Mouse (Mus musculus) common myeloid progenitor, adult 5-6 weeks (primary cell): Measurements from ENCODE around the gene Plbd1. TPM values are rescaled to one million over a fixed set of nuclear protein-coding genes. Genes with fewer than 3 reads are reported as not detected.

Experiments used
- ATAC-seq: replicated peaks from 2 replicates; pipeline ENCODE4 v1.8.0; 2016; ENCODE audit warnings: low read depth, mild to moderate bottlenecking, moderate TSS enrichment, inconsistent platforms; ENCODE audit not compliant: poor library complexity, severe bottlenecking
- total RNA-seq: library from RNA; stranded (forward); fragments of 200-1000, 187-1606 nt; gene quantifications from 2 replicates; pipeline ENCODE4 v1.2.3, GENCODE M21; 2017

The Plbd1 gene
- total RNA-seq, 1 experiment from 2014 or later = 5.8 TPM

DNA sequence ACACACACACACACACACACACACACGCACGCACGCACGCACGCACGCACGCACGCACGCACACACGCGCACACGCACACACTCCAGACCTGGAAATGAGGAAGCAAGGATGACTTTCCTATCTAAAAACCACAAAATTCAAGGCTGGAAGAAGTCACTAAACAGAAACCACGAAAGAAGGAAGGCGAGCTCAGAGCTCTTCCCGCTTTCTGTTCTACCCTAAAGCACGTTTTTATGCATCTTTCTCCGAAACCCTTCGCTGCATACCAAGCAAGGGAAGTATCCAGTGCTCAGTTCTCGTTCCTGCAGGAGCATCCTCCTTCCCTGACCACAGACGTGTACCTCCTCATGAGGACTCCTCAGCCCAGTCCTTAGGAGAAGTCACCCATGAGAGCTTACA lies 7.3 kb downstream of the Plbd1 start:
- ATAC-seq = peak; percentile 46

GRCm38 (mm10) chr6:136653331-136653730 lies 8.4 kb downstream of the Plbd1 start:
- peak; percentile 40 for ATAC-seq

DNA sequence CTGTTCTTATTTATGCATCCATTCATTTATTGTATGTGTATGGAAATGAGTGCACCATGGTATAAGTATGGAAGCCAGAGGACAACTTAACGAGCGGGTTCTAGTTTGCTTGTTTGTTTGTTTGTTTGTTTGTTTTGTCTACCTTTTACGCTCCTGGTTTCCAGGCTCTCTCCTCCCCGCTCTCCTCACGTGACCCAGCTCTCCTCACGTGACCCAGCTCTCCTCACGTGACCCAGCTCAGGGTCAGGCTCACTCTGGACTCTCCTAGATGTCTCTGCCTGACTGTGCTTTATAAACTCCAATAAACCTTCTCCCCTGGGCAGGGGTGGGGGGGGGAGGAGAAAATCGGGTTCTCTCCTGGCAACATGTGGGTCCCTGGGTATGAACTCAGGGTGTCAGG lies 11.1 kb downstream of the Plbd1 start:
- ATAC-seq = no peak

- no peak for ATAC-seq
These were observed 14.3 kb downstream of the Plbd1 start for GRCm38 (mm10) chr6:136647455-136647861.

DNA sequence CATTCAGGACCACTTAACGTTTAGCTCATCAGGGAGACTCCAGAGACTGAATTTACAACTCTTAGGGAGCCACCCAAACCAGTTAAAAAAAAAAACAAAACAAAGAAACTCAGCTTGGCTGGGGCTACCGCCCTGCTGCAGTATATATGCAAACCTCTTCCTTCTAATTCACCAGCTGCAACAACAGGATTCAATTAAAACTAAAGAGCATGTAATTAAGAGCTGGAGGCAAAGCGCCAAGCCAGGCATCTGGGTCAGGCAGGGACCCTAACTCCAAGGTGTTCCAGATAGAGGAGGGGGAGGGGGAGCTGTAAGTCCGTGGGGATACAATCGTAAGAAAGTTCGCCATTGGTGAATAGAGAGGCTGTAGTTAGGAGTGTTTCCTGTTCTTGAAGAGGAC lies 15.5 kb downstream of the Plbd1 start:
- no peak for ATAC-seq

- peak; percentile 66 for ATAC-seq
These were observed 16.0 kb downstream of the Plbd1 start for GRCm38 (mm10) chr6:136645754-136646153.

- no peak for ATAC-seq
These were observed 17.6 kb downstream of the Plbd1 start for GRCm38 (mm10) chr6:136644171-136644570.

GRCm38 (mm10) chr6:136634982-136635381 lies 26.7 kb downstream of the Plbd1 start:
- 0 out of 2 replicates have a peak, but pooled peaks have one; percentile 29 for ATAC-seq

GRCm38 (mm10) chr6:136633719-136634118 lies 28.0 kb downstream of the Plbd1 start:
- no peak for ATAC-seq

DNA sequence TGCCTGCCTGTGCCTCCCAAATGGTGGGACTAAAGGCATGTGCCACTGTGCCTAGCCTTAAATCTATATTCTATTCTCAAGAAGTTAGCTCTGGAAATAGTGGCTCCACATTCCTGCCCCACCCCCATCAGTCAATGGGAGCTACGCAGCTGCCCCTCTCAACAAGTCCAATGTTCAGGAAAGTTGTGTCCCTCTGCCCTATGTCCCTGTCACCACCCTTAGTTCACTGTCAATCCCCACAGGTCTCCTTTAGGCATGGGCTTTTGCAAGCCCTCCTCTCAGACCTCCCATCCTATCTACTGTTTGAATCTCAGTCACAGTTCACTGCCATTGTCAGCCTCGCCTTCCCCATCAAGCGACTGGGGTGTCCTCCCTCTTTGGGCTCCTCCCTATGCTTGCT lies 28.6 kb downstream of the Plbd1 start:
- ATAC-seq = no peak

DNA sequence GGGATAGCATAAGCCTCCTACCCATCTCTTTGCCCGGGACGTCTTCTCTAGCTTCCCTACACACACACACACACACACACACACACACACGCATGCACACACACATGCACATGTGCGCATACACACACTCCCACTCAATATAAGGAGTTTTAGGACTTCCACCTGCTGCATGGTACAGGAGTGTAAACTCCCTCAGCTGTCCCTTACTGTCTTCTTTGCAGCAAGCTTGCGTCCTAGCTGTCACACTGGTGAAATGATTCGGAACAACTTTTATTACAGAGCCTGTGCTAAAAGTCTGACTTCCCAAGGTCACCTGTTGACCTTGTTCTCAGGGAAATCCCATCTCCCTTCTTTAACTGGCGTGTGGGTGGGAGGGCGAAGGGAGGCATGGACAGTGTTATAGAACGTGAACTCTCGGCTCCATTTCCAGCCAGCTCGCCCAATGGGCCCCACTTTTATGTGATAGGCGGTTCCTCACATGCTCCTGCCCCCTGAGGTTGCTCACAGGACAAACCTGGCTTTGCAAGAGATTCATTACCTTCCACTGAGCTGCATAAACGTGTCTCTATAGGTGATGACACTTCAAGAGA lies 29.7 kb downstream of the Plbd1 start:
- ATAC-seq = no peak

DNA sequence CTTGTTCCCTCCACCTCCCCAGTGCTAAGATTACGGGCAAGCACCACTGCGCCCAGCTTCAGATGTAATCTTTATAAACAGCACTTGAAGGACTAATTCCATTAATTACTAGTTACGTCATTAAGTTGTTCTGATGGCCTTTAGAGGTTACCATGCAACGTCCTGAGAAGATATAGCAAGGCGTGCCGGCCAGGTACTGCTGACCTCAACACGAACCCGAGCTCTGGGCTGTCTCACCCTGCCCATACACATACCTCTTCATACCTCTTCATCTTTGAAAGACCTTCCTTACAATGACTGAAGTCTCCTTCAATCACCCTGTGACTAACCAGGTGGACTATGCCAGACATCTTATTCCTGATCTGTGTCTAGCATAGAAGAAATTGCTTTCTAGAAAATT lies 30.2 kb downstream of the Plbd1 start:
- no peak for ATAC-seq

- no peak for ATAC-seq
These were observed 32.1 kb downstream of the Plbd1 start for GRCm38 (mm10) chr6:136629639-136630038.

DNA sequence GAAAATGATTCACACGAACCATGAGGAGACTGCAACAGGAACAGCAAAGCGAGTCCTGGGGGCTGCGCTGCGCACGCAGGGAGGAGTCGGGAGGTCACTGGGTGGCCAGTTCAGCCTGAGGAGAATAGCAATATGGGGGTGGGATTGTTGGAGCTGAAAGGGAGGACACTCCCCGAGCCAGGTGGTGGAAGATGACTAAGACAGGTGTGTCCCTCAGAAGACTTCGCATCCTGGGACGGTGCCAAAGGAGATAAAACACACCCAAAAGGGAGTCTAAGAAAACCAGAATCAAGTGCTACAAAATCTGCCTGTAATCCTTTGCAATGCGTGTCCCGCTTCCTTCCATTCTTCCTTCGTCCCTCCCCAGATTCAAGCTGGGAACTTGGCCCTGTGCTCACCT lies 36.3 kb downstream of the Plbd1 start:
- no peak for ATAC-seq

DNA sequence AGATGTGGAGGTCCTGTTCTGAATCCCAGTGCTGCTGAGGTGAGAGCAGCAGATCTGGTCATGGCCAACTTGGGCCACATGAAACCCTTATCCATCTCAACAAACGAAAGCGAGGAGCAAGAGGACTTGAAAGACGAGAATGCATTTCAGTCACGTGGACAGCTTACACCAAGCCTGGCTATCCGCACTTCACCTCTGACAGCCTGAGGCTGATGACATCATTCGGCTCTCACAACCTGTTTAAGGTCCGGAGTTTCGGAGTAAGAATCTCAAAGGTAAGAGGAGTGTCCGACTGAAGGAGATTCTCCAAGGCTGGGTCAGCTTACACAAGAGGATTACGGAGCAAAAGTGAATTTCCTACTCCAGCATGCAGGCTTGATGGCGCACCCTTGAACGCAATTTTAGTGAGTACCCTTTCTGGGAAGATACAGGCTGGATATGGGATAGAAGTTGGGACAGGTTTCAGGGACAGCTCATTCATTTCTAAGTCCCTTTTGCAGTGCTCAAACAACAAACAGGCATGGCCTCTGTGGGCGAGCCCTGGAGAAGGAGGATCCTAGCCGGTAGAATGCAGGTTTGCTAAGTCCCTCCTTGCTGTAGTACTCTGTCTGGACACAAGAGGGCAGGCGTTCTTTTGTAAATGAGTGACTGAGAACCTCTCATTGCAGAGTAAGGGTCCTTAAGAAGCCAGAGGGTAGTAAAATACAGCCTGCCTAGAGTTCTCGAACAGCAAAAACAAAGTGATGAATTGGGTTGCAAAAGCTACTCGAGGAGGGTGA lies 41.2 kb downstream of the Plbd1 start:
- ATAC-seq = peak; percentile 94

DNA sequence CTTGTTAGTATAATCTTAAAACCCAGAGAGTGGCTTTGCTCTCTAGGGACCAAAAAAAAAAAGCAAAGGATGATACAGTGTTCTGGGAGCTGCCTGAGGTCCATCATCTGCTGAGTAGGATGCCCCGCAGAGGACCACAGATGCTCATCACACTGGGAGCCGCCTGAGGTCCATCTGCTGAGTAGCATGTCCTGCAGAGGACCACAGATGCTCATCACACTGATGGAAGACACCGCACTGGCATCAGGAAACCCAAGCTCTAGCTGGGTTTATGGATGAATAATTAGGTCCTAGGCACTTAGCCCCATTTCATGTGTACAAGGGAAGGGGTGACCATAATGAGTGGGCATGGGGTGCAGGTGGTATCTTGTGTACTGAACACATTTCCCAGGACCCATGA lies 47.6 kb downstream of the Plbd1 start:
- ATAC-seq = no peak

DNA sequence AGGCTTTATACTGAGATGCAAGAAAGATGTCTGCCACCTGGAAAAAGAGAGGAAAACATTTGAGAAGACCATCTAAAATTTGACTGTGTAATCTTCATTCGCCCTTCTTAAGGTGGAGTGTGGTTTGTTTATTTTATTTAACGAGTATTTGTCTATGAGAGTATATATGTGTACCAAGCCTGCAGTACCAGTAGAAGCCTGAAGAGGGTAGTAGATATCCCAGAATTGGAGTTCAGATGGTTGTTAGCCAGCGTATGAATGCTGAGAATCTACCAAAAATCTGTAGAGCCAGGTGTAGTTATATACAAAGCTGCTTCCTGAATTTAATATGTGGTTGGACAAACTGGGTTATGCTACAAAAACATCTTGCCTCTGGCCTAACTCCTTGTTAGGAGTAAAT lies 49.4 kb downstream of the Plbd1 start:
- ATAC-seq = no peak

GRCm38 (mm10) chr6:136611351-136612215 lies 50.1 kb downstream of the Plbd1 start:
- no peak for ATAC-seq

DNA sequence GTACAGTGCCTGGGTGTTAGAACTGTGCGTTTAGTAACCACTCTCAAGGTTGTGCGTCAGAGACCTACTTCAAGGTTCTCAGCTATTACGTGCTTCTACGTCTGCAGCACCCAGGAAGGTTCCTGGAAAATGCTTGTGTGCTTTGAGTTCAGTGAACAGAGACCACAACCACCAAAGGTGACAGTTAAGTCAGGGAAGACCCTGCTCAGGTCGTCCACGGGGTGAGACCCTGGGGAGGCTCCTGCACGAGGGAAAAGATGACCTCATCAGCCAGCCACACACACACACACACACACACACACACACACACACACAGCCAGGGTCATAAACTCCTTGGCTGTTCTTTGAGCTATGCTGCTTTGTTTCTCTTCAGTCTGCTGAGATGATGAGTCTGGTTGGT lies 59.1 kb downstream of the Plbd1 start:
- no peak for ATAC-seq

DNA sequence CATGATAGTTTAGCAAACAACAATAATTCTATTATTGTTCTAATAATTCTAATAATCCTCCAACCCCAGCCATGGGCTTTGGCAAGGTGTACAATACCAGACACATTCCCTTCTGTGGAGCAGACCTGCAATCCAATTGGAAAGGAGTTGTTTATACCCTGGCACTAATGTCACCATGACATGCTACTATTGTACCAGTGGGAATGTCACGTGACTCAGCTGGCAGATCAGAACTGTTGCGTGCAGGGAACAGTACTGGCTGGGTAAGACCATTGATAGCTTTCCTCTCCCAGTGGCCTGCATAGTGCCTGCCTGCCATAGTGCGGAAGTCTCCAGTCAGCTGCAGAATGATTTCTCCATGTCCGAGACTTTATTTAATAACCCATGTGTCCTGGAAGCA lies 67.2 kb downstream of the Plbd1 start:
- ATAC-seq = no peak

- ATAC-seq = no peak
These were observed 71.0 kb downstream of the Plbd1 start for GRCm38 (mm10) chr6:136590739-136591138.
